Mouse (Mus musculus): Measurements from ENCODE around the gene Atp5mpl. TPM values are rescaled to one million over a fixed set of nuclear protein-coding genes. Genes with fewer than 3 reads are reported as not detected.

The Atp5mpl gene
- polyA plus RNA-seq (2014; fragmentation: Nextera tagmentation; extraction: Ambion mirVana), result 577 and 608 TPM in 2 replicates

DNA sequence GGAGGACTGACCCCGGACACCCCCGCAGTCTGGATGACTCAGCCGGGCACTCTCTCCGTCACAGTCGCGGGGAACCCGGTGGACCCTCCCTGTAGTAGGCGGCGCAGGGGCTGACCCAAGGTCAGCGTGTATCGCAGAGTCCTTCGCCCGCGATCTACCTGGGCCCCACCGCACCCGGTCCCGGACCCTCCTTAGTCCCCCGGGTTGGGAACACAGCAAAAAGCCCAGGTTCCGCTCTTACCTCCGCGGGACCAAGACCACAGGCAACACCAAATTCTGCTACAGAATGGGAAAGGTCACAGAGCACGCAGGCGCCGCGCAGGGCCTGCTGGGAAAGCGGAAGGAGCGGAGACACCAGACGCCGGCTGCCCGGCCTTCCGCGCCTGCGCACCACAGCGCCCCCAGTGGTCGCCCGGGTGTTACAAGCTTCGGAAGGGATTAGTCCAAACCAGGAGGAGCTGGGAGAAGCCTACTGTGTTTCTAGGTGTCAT lies at the start of gene Atp5mpl:
TSS of gene Atp5mpl (minus strand) at position 295 of the 491 bp plus-strand sequence.
- no peaks in the 10 kb centered on the region; the same call in 1 of the 2 replicates for H3K4me1 ChIP-seq (ENCODE audit: control insufficient read depth, insufficient read depth, low read length)
- H3K4me3 ChIP-seq (ENCODE audit: low read depth, low read length), result peak within 1 kb of the TSS; percentile 88
- H3K9me3 ChIP-seq (replicated peaks; ENCODE audit: control insufficient read depth, low read length), result no peaks in the 10 kb centered on the region
- H3K27me3 ChIP-seq (ENCODE audit: control insufficient read depth, insufficient read depth, low read length), result no peaks in the 10 kb centered on the region
- DNase-seq (ENCODE audit: low spot score) (peak; percentile 94), ATAC-seq (replicated peaks; ENCODE audit: insufficient number of reproducible peaks, low FRiP score, low TSS enrichment, low read depth) (peak; percentile 86)
- no peak within 1 kb of the TSS; the same call in 1 of the 2 replicates for H3K27ac ChIP-seq (replicated peaks; ENCODE audit: low read depth, low read length)
- 0% methylated on average over 37 of the region's 37 CpGs for WGBS
- H3K9ac ChIP-seq (replicated peaks; ENCODE audit: low read length), result peak within 1 kb of the TSS; percentile 93
- peak within 1 kb of the TSS; percentile 79 for H3K4me2 ChIP-seq (ENCODE audit: low read depth, low read length)
- no peaks in the 10 kb centered on the region; the same call in 1 of the 2 replicates for H3K36me3 ChIP-seq (replicated peaks; ENCODE audit: control insufficient read depth, insufficient read depth, low read depth, low read length)

DNA sequence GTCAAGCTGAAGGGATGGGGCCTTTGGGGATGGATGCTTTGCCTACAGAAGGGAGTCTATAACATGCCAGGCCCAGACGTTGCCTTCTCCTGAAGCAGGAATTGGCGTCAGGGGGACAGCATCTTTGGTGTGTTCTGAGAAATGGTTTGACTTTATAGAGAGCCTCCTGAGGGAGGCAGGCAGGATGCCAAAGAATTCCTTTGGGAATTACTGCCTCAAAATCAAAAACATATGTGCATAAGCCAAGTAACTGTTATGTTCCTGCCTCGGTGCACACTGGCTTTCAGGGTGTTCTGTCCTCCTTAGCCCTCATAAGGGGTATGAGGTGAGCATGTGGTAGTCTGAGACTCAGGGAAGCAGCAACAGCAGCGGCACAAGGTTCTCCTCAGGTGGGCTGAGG lies 49.6 kb upstream of the Atp5mpl start:
- Histone ChIP-seq H3K36me3 (replicated peaks; ENCODE audit: control insufficient read depth, insufficient read depth, low read depth, low read length) (no peaks in the 10 kb centered on the region), H3K9me3 (replicated peaks; ENCODE audit: control insufficient read depth, low read length) (no peaks in the 10 kb centered on the region), H3K9ac (replicated peaks; ENCODE audit: low read length) (no peak overlapping the region), H3K4me2 (ENCODE audit: low read depth, low read length) (no peak overlapping the region), H3K27me3 (ENCODE audit: control insufficient read depth, insufficient read depth, low read length) (no peaks in the 10 kb centered on the region), H3K4me3 (ENCODE audit: low read depth, low read length) (no peak overlapping the region), H3K27ac (replicated peaks; ENCODE audit: low read depth, low read length) (no peak overlapping the region), H3K4me1 (ENCODE audit: control insufficient read depth, insufficient read depth, low read length) (no peaks in the 10 kb centered on the region)
- DNase-seq (ENCODE audit: low spot score), result peak; percentile 22
- ATAC-seq (replicated peaks; ENCODE audit: insufficient number of reproducible peaks, low FRiP score, low TSS enrichment, low read depth), result no peak
- WGBS, result 48% methylated on average over 4 of the region's 4 CpGs

GRCm38 (mm10) chr12:112013271-112013801 lies 46.6 kb upstream of the Atp5mpl start:
- H3K27ac ChIP-seq (replicated peaks; ENCODE audit: low read depth, low read length), result peak overlapping the region; percentile 67
- H3K27me3 ChIP-seq (ENCODE audit: control insufficient read depth, insufficient read depth, low read length), result no peaks in the 10 kb centered on the region
- DNase-seq (ENCODE audit: low spot score), result peak; percentile 59
- peak overlapping the region; percentile 51 for H3K9ac ChIP-seq (replicated peaks; ENCODE audit: low read length)
- 27% methylated on average over 14 of the region's 14 CpGs for WGBS
- no peaks in the 10 kb centered on the region for H3K9me3 ChIP-seq (replicated peaks; ENCODE audit: control insufficient read depth, low read length)
- H3K36me3 ChIP-seq (replicated peaks; ENCODE audit: control insufficient read depth, insufficient read depth, low read depth, low read length), result no peaks in the 10 kb centered on the region
- peak; percentile 46; the same call in 1 of the 2 replicates for ATAC-seq (replicated peaks; ENCODE audit: insufficient number of reproducible peaks, low FRiP score, low TSS enrichment, low read depth)
- peak overlapping the region; percentile 40 for H3K4me2 ChIP-seq (ENCODE audit: low read depth, low read length)
- H3K4me1 ChIP-seq (ENCODE audit: control insufficient read depth, insufficient read depth, low read length), result no peaks in the 10 kb centered on the region
- H3K4me3 ChIP-seq (ENCODE audit: low read depth, low read length), result peak overlapping the region; percentile 12; the same call in 1 of the 2 replicates

DNA sequence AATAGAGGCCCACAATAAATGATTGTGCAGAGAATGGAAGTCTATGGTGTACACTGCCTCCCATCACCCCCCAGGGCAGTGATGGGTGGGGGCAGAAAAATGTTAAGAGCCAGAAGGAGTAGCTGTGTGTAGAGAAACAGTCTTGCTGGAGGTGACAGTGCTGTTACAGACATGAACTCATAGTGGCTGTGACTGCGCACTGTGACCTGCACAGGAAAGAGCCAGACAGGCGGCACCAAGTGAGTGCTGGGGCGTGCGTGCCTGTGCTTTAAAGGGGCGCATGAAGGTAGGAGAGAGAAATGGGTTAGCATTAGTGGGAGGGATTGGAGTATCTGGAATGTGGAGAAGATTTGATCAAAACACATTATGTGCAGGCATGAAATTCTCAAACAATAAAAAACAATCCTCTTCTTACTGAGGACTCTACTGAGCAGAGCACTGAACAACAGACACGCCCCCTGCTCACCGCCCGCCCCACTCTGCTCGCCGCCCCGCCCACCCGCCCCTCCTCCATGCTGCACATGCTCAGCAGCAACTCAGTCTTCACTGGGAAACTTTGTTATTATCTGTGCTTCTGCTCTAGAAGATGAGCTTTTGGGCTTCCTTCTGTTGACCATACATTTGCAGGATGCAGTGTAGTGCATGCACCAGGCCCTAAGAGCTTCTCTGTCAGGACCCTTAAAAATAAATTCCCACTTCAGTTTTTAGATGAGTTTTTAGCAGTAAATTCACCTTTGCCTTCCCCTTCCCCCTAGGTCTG lies 45.9 kb upstream of the Atp5mpl start:
- peak overlapping the region; percentile 12; the same call in 1 of the 2 replicates for H3K4me3 ChIP-seq (ENCODE audit: low read depth, low read length)
- no peaks in the 10 kb centered on the region for H3K36me3 ChIP-seq (replicated peaks; ENCODE audit: control insufficient read depth, insufficient read depth, low read depth, low read length)
- peak overlapping the region; percentile 67 for H3K27ac ChIP-seq (replicated peaks; ENCODE audit: low read depth, low read length)
- no peaks in the 10 kb centered on the region for H3K9me3 ChIP-seq (replicated peaks; ENCODE audit: control insufficient read depth, low read length)
- peak overlapping the region; percentile 51 for H3K9ac ChIP-seq (replicated peaks; ENCODE audit: low read length)
- peak overlapping the region; percentile 40 for H3K4me2 ChIP-seq (ENCODE audit: low read depth, low read length)
- peak; percentile 65 for DNase-seq (ENCODE audit: low spot score)
- H3K4me1 ChIP-seq (ENCODE audit: control insufficient read depth, insufficient read depth, low read length), result no peaks in the 10 kb centered on the region
- peak; percentile 78 for ATAC-seq (replicated peaks; ENCODE audit: insufficient number of reproducible peaks, low FRiP score, low TSS enrichment, low read depth)
- no peaks in the 10 kb centered on the region for H3K27me3 ChIP-seq (ENCODE audit: control insufficient read depth, insufficient read depth, low read length)
- WGBS, result 32% methylated on average over 12 of the region's 12 CpGs

- DNase-seq (ENCODE audit: low spot score) (peak; percentile 89), ATAC-seq (replicated peaks; ENCODE audit: insufficient number of reproducible peaks, low FRiP score, low TSS enrichment, low read depth) (0 out of 2 replicates have a peak, but pooled peaks have one; percentile 23)
- H3K36me3 ChIP-seq (replicated peaks; ENCODE audit: control insufficient read depth, insufficient read depth, low read depth, low read length), result no peaks in the 10 kb centered on the region
- no peaks in the 10 kb centered on the region for H3K27me3 ChIP-seq (ENCODE audit: control insufficient read depth, insufficient read depth, low read length)
- no peak overlapping the region for H3K4me3 ChIP-seq (ENCODE audit: low read depth, low read length)
- no peaks in the 10 kb centered on the region for H3K4me1 ChIP-seq (ENCODE audit: control insufficient read depth, insufficient read depth, low read length)
- H3K27ac ChIP-seq (replicated peaks; ENCODE audit: low read depth, low read length), result no peak overlapping the region
- H3K4me2 ChIP-seq (ENCODE audit: low read depth, low read length), result no peak overlapping the region
- no peak overlapping the region for H3K9ac ChIP-seq (replicated peaks; ENCODE audit: low read length)
- H3K9me3 ChIP-seq (replicated peaks; ENCODE audit: control insufficient read depth, low read length), result no peaks in the 10 kb centered on the region
- WGBS, result 22% methylated on average over 8 of the region's 8 CpGs
Observed at GRCm38 (mm10) chr12:112001223-112001622, 34.4 kb upstream of the Atp5mpl start.

DNA sequence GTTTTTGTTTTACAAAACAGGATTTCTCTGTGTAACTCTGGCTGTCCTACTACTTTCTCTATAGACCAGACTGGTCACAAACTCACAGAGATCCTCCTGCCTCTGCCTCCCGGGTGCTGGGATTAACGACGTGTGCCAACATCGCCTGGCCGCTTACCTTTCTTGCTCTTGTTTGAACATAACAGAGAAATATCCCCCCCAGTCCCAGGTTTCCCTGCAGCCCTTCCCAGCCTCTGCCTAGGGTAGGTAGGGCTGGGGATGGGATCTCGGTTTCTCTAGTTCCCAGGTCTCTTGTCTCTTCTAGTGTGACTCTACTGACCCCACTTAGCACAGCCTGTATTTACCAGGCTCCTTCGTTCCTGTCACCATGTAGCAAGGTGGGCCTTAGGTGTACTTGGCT lies 33.0 kb upstream of the Atp5mpl start:
- no peaks in the 10 kb centered on the region for H3K4me1 ChIP-seq (ENCODE audit: control insufficient read depth, insufficient read depth, low read length)
- no peak overlapping the region for H3K4me2 ChIP-seq (ENCODE audit: low read depth, low read length)
- H3K4me3 ChIP-seq (ENCODE audit: low read depth, low read length), result no peak overlapping the region
- WGBS, result 93% methylated on average over 7 of the region's 7 CpGs
- H3K36me3 ChIP-seq (replicated peaks; ENCODE audit: control insufficient read depth, insufficient read depth, low read depth, low read length), result no peaks in the 10 kb centered on the region
- no peaks in the 10 kb centered on the region for H3K9me3 ChIP-seq (replicated peaks; ENCODE audit: control insufficient read depth, low read length)
- no peak for DNase-seq (ENCODE audit: low spot score)
- no peak for ATAC-seq (replicated peaks; ENCODE audit: insufficient number of reproducible peaks, low FRiP score, low TSS enrichment, low read depth)
- no peak overlapping the region for H3K9ac ChIP-seq (replicated peaks; ENCODE audit: low read length)
- H3K27ac ChIP-seq (replicated peaks; ENCODE audit: low read depth, low read length), result no peak overlapping the region
- no peaks in the 10 kb centered on the region for H3K27me3 ChIP-seq (ENCODE audit: control insufficient read depth, insufficient read depth, low read length)

GRCm38 (mm10) chr12:111995161-111995560 lies 28.4 kb upstream of the Atp5mpl start:
- ATAC-seq (replicated peaks; ENCODE audit: insufficient number of reproducible peaks, low FRiP score, low TSS enrichment, low read depth), result no peak
- H3K27ac ChIP-seq (replicated peaks; ENCODE audit: low read depth, low read length), result no peak overlapping the region
- no peaks in the 10 kb centered on the region for H3K27me3 ChIP-seq (ENCODE audit: control insufficient read depth, insufficient read depth, low read length)
- H3K4me1 ChIP-seq (ENCODE audit: control insufficient read depth, insufficient read depth, low read length), result no peaks in the 10 kb centered on the region
- no peak overlapping the region for H3K4me2 ChIP-seq (ENCODE audit: low read depth, low read length)
- no peaks in the 10 kb centered on the region for H3K36me3 ChIP-seq (replicated peaks; ENCODE audit: control insufficient read depth, insufficient read depth, low read depth, low read length)
- no peak for DNase-seq (ENCODE audit: low spot score)
- H3K4me3 ChIP-seq (ENCODE audit: low read depth, low read length), result no peak overlapping the region
- WGBS, result 87% methylated on average over 2 of the region's 2 CpGs
- H3K9ac ChIP-seq (replicated peaks; ENCODE audit: low read length), result no peak overlapping the region
- no peaks in the 10 kb centered on the region for H3K9me3 ChIP-seq (replicated peaks; ENCODE audit: control insufficient read depth, low read length)

- 90% methylated on average over 5 of the region's 5 CpGs for WGBS
- DNase-seq (ENCODE audit: low spot score), result no peak
- no peaks in the 10 kb centered on the region for H3K4me1 ChIP-seq (ENCODE audit: control insufficient read depth, insufficient read depth, low read length)
- no peak overlapping the region for H3K9ac ChIP-seq (replicated peaks; ENCODE audit: low read length)
- H3K36me3 ChIP-seq (replicated peaks; ENCODE audit: control insufficient read depth, insufficient read depth, low read depth, low read length), result no peaks in the 10 kb centered on the region
- no peak overlapping the region for H3K4me2 ChIP-seq (ENCODE audit: low read depth, low read length)
- no peaks in the 10 kb centered on the region for H3K9me3 ChIP-seq (replicated peaks; ENCODE audit: control insufficient read depth, low read length)
- H3K4me3 ChIP-seq (ENCODE audit: low read depth, low read length), result no peak overlapping the region
- ATAC-seq (replicated peaks; ENCODE audit: insufficient number of reproducible peaks, low FRiP score, low TSS enrichment, low read depth), result no peak
- no peaks in the 10 kb centered on the region for H3K27me3 ChIP-seq (ENCODE audit: control insufficient read depth, insufficient read depth, low read length)
- H3K27ac ChIP-seq (replicated peaks; ENCODE audit: low read depth, low read length), result no peak overlapping the region
Observed at GRCm38 (mm10) chr12:111992626-111993025, 25.8 kb upstream of the Atp5mpl start.

Data from embryonic facial prominence, embryonic 11.5 days (tissue).